Mouse (Mus musculus) splenic B cell, adult 2 months (primary cell): ENCODE measurements around the gene Nrxn1.

Experiments
- DNase-seq: peaks from one replicate; pipeline ENCODE4 v3.0.0-alpha.2; 2011; ENCODE audit warnings: low read depth, low spot score
- H3K27me3 ChIP-seq: 2 replicates; pipeline ENCODE4 v1.6.1; 2012; ENCODE audit warnings: mild to moderate bottlenecking, low read length, moderate library complexity, mixed read lengths; ENCODE audit not compliant: control insufficient read depth, poor library complexity, insufficient read depth, severe bottlenecking
- H3K36me3 ChIP-seq: 2 replicates; pipeline ENCODE4 v1.6.1; 2012; ENCODE audit warnings: mild to moderate bottlenecking, low read length, moderate library complexity, mixed read lengths; ENCODE audit not compliant: control insufficient read depth, poor library complexity, insufficient read depth, severe bottlenecking

The Nrxn1 gene

DNA sequence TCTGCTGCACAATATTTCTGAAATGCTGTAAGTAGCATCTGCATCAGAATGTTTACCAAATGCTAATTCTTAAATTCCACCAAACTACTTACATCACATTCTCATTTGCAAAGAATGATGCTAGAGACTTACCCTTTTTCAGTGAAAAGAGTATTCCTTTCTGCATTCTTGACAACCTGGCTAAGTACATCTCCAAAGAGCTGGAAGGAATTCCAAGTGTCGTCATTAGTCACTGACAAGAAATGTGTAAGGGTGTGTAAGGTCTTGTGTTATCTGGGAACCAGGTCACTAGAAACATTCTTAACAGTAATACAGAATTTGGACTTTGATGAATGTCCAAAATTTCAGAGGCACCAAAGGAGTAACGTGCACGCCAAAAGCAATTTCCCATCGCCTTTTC, 1102.2 kb downstream of the Nrxn1 start:
- no peak for DNase-seq

More for the DNA sequence above, 1102.2 kb downstream of the Nrxn1 start:
- H3K36me3 ChIP-seq: no peaks in the 10 kb centered on the region
- no peaks in the 10 kb centered on the region for H3K27me3 ChIP-seq
